Mouse (Mus musculus) liver, adult 2 months (tissue): ENCODE measurements at regions not wholly inside any gene's neighbourhood (a gene's known extent, or its start where the extent isn't known, plus 50 kb on each side); places are given as distances from the start of the nearest gene placed in this dataset.

ENCODE experiments used
- CTCF ChIP-seq: fragments of 200-500 bp; IDR thresholded peaks from 2 replicates; pipeline ENCODE4 v1.5.1; 2011; ENCODE audit warnings: low read depth, low read length, control low read depth
- POLR2A ChIP-seq: fragments of 200-500 bp; IDR thresholded peaks from 2 replicates; pipeline ENCODE4 v1.6.1; 2011; ENCODE audit warnings: low read length, control low read depth; ENCODE audit not compliant: insufficient read depth; ENCODE audit errors: extremely low read depth

- no peak for TF ChIP-seq POLR2A
- no peak for TF ChIP-seq CTCF
These were observed 77.3 kb upstream of the Otud4 start for GRCm38 (mm10) chr8:79562071-79562581.
